In genomic region chr2:25328440-25328839, GRCm38 (mm10) we compare ENCODE assay signal across 9 mouse cellular contexts. TPM values are rescaled to one million over a fixed set of nuclear protein-coding genes. Genes with fewer than 3 reads are reported as not detected.
DNase-seq lines count a peak whose midpoint lies in the region; ATAC-seq and TF ChIP-seq lines count a peak whose summit lies in the region.
"Had no signal": no experiment of that assay in that cellular context is flagged by ENCODE, and none has a peak within 500 bp of the region (broad histone marks: within the 10 kb centered on the region; RNA-seq: fewer than 3 reads in every experiment).

No protein-coding gene starts in this region.

- TF ChIP-seq CTCF in bone marrow, adult 2 months (IDR thresholded peaks at IDR 0.05; ENCODE audit: control insufficient read depth, insufficient read depth, low read length): peak; percentile 36

- H3K4me3 ChIP-seq in limb, embryonic 11.5 days (ENCODE audit: low read depth, low read length): no peak overlapping the region
- H3K4me3 ChIP-seq in limb, embryonic 10.5 days: no peak overlapping the region
- no peak overlapping the region for H3K4me3 ChIP-seq in bone marrow, adult 2 months (replicated peaks; ENCODE audit: control insufficient read depth, low read depth, low read length)

- H3K4me1 ChIP-seq in limb, embryonic 11.5 days (ENCODE audit: control insufficient read depth, insufficient read depth, low read length): peaks cover 5% of the 10 kb centered on the region
- H3K4me1 ChIP-seq in limb, embryonic 10.5 days: peaks cover 13% of the 10 kb centered on the region
- peaks cover 2% of the 10 kb centered on the region; the same call in 1 of the 2 replicates for H3K4me1 ChIP-seq in bone marrow, adult 2 months (ENCODE audit: control insufficient read depth, insufficient read depth, low read length)

- ATAC-seq in limb, embryonic 11.5 days (ENCODE audit: insufficient number of reproducible peaks, low FRiP score, low TSS enrichment, low read depth): no peak

- H3K9ac ChIP-seq in limb, embryonic 11.5 days (ENCODE audit: low read length): no peak overlapping the region

- H3K4me2 ChIP-seq in limb, embryonic 11.5 days (ENCODE audit: low read depth, severe bottlenecking): no peak overlapping the region

- TF ChIP-seq POLR2A in bone marrow, adult 2 months (IDR thresholded peaks at IDR 0.05; ENCODE audit: borderline replicate concordance, control insufficient read depth, low read depth, low read length): no peak

- no peaks in the 10 kb centered on the region for H3K36me3 ChIP-seq in limb, embryonic 11.5 days (ENCODE audit: control insufficient read depth, insufficient read depth, low read length)
- no peaks in the 10 kb centered on the region for H3K36me3 ChIP-seq in limb, embryonic 10.5 days

- 39% methylated on average over 7 of the region's 7 CpGs for WGBS in limb, embryonic 11.5 days
- 38% methylated on average over 7 of the region's 7 CpGs for WGBS in limb, embryonic 10.5 days
- WGBS in bone marrow, adult 2 months: 49% methylated on average over 7 of the region's 7 CpGs

- no peaks in the 10 kb centered on the region for H3K27me3 ChIP-seq in limb, embryonic 11.5 days (ENCODE audit: control insufficient read depth, insufficient read depth, low read length)
- H3K27me3 ChIP-seq in limb, embryonic 10.5 days (ENCODE audit: low read depth, poor library complexity, severe bottlenecking): no peaks in the 10 kb centered on the region

- no peaks in the 10 kb centered on the region for H3K9me3 ChIP-seq in limb, embryonic 11.5 days (ENCODE audit: control insufficient read depth, low read length)
- H3K9me3 ChIP-seq in limb, embryonic 10.5 days (replicated peaks): no peaks in the 10 kb centered on the region

- H3K27ac ChIP-seq in limb, embryonic 11.5 days (replicated peaks; ENCODE audit: low read depth, low read length): no peak overlapping the region
- no peak overlapping the region for H3K27ac ChIP-seq in limb, embryonic 10.5 days
- no peak overlapping the region for H3K27ac ChIP-seq in bone marrow, adult 2 months (ENCODE audit: control insufficient read depth, insufficient read depth, low read depth, low read length, poor library complexity)

- peak; percentile 63 for DNase-seq in adrenal gland, postnatal 14 days
- DNase-seq in adrenal gland, adult 2 months: no peak
- peak; percentile 28 for DNase-seq in limb, embryonic 11.5 days (ENCODE audit: low spot score)
- DNase-seq in limb, embryonic 10.5 days (ENCODE audit: low spot score): no peak
- DNase-seq in kidney, postnatal 36 days: peak; percentile 47 to 73
- DNase-seq in ovary, postnatal 14 days (ENCODE audit: low spot score): no peak
- no peak for DNase-seq in layer of hippocampus, adult 9-11 months

RNA-seq across cellular contexts. Expression of gene Man1b1, which starts 3.7 kb away (rescaled TPM):
- total RNA-seq in adrenal gland, postnatal 14 days (2021): 43.1 and 45.7 TPM in 2 replicates
- 10 to 100 TPM; 53.6 to 59.9 TPM for total RNA-seq in adrenal gland, adult 2 months (2021)
- polyA plus RNA-seq in adrenal gland, adult 2 months (2012; rRNA removed): 10.3 and 13.5 TPM in 2 replicates
- polyA plus RNA-seq in limb, embryonic 11.5 days (2014; fragmentation: Nextera tagmentation; extraction: Ambion mirVana): 81.9 and 97.6 TPM in 2 replicates
- 42.6 and 54.6 TPM in 2 replicates for polyA plus RNA-seq in limb, embryonic 10.5 days (2016; fragmentation: Nextera tagmentation; extraction: Ambion mirVana)
- polyA plus RNA-seq in bone marrow, adult 2 months (2011; ENCODE audit: insufficient read depth, insufficient read length, low replicate concordance, missing spikeins): 25.9 and 33.0 TPM in 2 replicates

RNA-seq across cellular contexts. Expression of gene Grin1, which starts 9.5 kb away (rescaled TPM):
- total RNA-seq in adrenal gland, postnatal 14 days (2021): 9.7 and 11.0 TPM in 2 replicates
- total RNA-seq in adrenal gland, adult 2 months (2021): 10 to 100 TPM in 1 of 2 experiments, 1 to 10 TPM in 1; 8.3 to 13.3 TPM
- 15.3 and 16.4 TPM in 2 replicates for polyA plus RNA-seq in adrenal gland, adult 2 months (2012; rRNA removed)
- polyA plus RNA-seq in limb, embryonic 11.5 days (2014; fragmentation: Nextera tagmentation; extraction: Ambion mirVana): 0.60 and 1.4 TPM in 2 replicates
- 0.30 and 0.46 TPM in 2 replicates for polyA plus RNA-seq in limb, embryonic 10.5 days (2016; fragmentation: Nextera tagmentation; extraction: Ambion mirVana)
- polyA plus RNA-seq in bone marrow, adult 2 months (2011; ENCODE audit: insufficient read depth, insufficient read length, low replicate concordance, missing spikeins): 5.0 TPM in 1 of 2 replicates, not detected in the other
- total RNA-seq: heart, postnatal 14 days had no signal

RNA-seq across cellular contexts. Expression of gene Dpp7, which starts 27.7 kb away (rescaled TPM):
- total RNA-seq in adrenal gland, postnatal 14 days (2021): 19.9 and 20.8 TPM in 2 replicates
- total RNA-seq in adrenal gland, adult 2 months (2021): 10 to 100 TPM; 34.2 to 38.5 TPM
- polyA plus RNA-seq in adrenal gland, adult 2 months (2012; rRNA removed): 47.1 and 55.0 TPM in 2 replicates
- 16.6 and 18.8 TPM in 2 replicates for polyA plus RNA-seq in limb, embryonic 11.5 days (2014; fragmentation: Nextera tagmentation; extraction: Ambion mirVana)
- polyA plus RNA-seq in limb, embryonic 10.5 days (2016; fragmentation: Nextera tagmentation; extraction: Ambion mirVana): 15.7 and 18.7 TPM in 2 replicates
- polyA plus RNA-seq in bone marrow, adult 2 months (2011; ENCODE audit: insufficient read depth, insufficient read length, low replicate concordance, missing spikeins): 22.8 and 29.5 TPM in 2 replicates

RNA-seq across cellular contexts. Expression of gene Uap1l1, which starts 37.0 kb away (rescaled TPM):
- 8.7 and 11.8 TPM in 2 replicates for total RNA-seq in adrenal gland, postnatal 14 days (2021)
- total RNA-seq in adrenal gland, adult 2 months (2021): 10 to 100 TPM; 15.0 to 22.7 TPM
- polyA plus RNA-seq in adrenal gland, adult 2 months (2012; rRNA removed): 28.4 and 41.5 TPM in 2 replicates
- polyA plus RNA-seq in limb, embryonic 11.5 days (2014; fragmentation: Nextera tagmentation; extraction: Ambion mirVana): 8.9 and 9.1 TPM in 2 replicates
- polyA plus RNA-seq in limb, embryonic 10.5 days (2016; fragmentation: Nextera tagmentation; extraction: Ambion mirVana): 8.1 and 9.0 TPM in 2 replicates
- polyA plus RNA-seq in bone marrow, adult 2 months (2011; ENCODE audit: insufficient read depth, insufficient read length, low replicate concordance, missing spikeins): 20.1 and 62.6 TPM in 2 replicates

RNA-seq across cellular contexts. Expression of gene Lrrc26, which starts 38.7 kb away (rescaled TPM):
- not detected in 2 replicates for total RNA-seq in adrenal gland, postnatal 14 days (2021)
- total RNA-seq in adrenal gland, adult 2 months (2021): not detected
- polyA plus RNA-seq in adrenal gland, adult 2 months (2012; rRNA removed): not detected in 2 replicates
- not detected in 2 replicates for polyA plus RNA-seq in limb, embryonic 11.5 days (2014; fragmentation: Nextera tagmentation; extraction: Ambion mirVana)
- polyA plus RNA-seq in limb, embryonic 10.5 days (2016; fragmentation: Nextera tagmentation; extraction: Ambion mirVana): not detected in 2 replicates
- not detected in 2 replicates for polyA plus RNA-seq in bone marrow, adult 2 months (2011; ENCODE audit: insufficient read depth, insufficient read length, low replicate concordance, missing spikeins)

Comparison
In these comparisons a context has a peak if more than half of its experiments do, and no peak if none do; other contexts are left out.
1. DNase-seq: peak in adrenal gland, postnatal 14 days (single experiment), limb, embryonic 11.5 days (single experiment) and kidney, postnatal 36 days (2 of 2); none in adrenal gland, adult 2 months (single experiment), limb, embryonic 10.5 days (single experiment), ovary, postnatal 14 days (single experiment) and layer of hippocampus, adult 9-11 months (single experiment).